8 mouse cellular contexts compared by ENCODE assay signal in the genomic region with DNA sequence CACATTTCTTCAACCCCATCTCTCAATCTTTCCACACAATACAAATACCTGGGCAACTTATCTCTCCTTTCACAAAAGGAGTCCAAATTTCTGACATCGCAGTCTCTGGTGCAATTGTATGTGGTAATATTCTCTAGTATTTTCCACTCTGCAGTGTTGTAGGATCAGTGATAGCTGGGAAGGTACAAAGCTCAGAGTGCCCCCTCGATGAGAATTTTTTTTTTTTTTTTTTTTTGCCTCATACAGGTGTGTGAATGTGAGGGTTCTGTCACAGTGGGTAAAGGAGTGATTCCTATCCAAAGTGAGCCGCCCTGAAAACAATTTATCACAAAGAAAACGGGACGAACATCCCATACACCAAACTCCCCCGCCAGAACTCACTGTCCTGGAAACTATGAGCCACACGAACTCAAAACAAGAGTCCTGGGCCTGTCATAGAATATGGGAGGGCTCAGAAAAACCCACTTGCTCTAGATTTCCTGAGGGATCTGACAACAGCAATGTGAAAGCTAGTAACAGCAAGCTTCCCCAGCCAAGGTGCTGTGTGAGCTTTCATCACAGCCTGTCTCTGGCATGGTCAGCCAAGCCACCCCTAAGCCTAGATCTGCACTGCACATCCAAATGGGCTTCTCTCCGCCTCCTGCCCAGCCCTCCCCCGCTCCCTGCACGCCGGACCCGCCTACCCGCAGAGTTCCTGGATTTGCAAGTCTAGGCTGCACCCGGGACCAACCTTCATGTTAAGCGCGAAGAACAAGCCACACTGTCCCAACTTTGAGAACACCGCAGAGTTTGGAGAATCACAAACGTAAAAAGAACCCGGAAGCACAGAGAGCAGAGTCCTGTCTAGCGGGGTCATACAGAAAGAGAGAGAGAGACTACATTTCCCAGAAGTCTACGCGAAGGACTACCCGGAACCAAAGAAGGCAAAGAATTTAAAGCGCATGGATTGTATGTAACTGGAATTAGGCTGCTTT. TPM values are rescaled to one million over a fixed set of nuclear protein-coding genes. Genes with fewer than 3 reads are reported as not detected.
DNase-seq lines count a peak whose midpoint lies in the region; ATAC-seq lines count a peak whose summit lies in the region.

A gene (minus strand): TSS at position 896 of the 974 bp plus-strand sequence.

- peak within 1 kb of the TSS; percentile 82 for H3K4me3 ChIP-seq in brown adipose tissue, adult 24 weeks (ENCODE audit: insufficient read depth, low read depth, low read length)
- peak within 1 kb of the TSS; percentile 81 for H3K4me3 ChIP-seq in heart, embryonic 13.5 days
- H3K4me3 ChIP-seq in liver, embryonic 11.5 days (ENCODE audit: low read depth, low read length), result peak within 1 kb of the TSS; percentile 69

- 7% methylated on average over 24 of the region's 24 CpGs for WGBS in heart, embryonic 13.5 days
- WGBS in liver, embryonic 11.5 days, result 7% methylated on average over 24 of the region's 24 CpGs

- DNase-seq in fat pad, adult 2 months (ENCODE audit: extremely low read depth, low read depth, low spot score), result peak; percentile 11
- DNase-seq in kidney, postnatal 10 days, result peak; percentile 80
- DNase-seq in liver, embryonic 11.5 days (ENCODE audit: low spot score), result peak; percentile 81
- peak; percentile 77 for DNase-seq in naive thymus-derived CD4-positive, alpha-beta T cell, adult 2 months (ENCODE audit: low read depth)
- peak; percentile 76 for DNase-seq in splenic B cell, adult 2 months (ENCODE audit: low read depth, low spot score)

- peak within 1 kb of the TSS; percentile 84 for H3K9ac ChIP-seq in heart, embryonic 13.5 days
- H3K9ac ChIP-seq in liver, embryonic 11.5 days (ENCODE audit: low read depth, low read length), result peak within 1 kb of the TSS; percentile 74

- peaks cover 18% of the 10 kb centered on the region for H3K36me3 ChIP-seq in heart, embryonic 13.5 days
- no peaks in the 10 kb centered on the region for H3K36me3 ChIP-seq in liver, embryonic 11.5 days (ENCODE audit: control insufficient read depth, insufficient read depth, low read length)
- 0 out of 2 replicates have a peak, but pooled peaks cover 4% of the 10 kb centered on the region for H3K36me3 ChIP-seq in splenic B cell, adult 2 months (ENCODE audit: control insufficient read depth, insufficient read depth, low read length, poor library complexity, severe bottlenecking)

- H3K9me3 ChIP-seq in heart, embryonic 13.5 days, result 0 out of 2 replicates have a peak, but pooled peaks cover 3% of the 10 kb centered on the region
- H3K9me3 ChIP-seq in liver, embryonic 11.5 days (ENCODE audit: control insufficient read depth, low read length), result no peaks in the 10 kb centered on the region

- no peaks in the 10 kb centered on the region for H3K27me3 ChIP-seq in heart, embryonic 13.5 days (replicated peaks)
- H3K27me3 ChIP-seq in liver, embryonic 11.5 days (replicated peaks; ENCODE audit: control insufficient read depth, insufficient read depth, low read length), result no peaks in the 10 kb centered on the region
- H3K27me3 ChIP-seq in splenic B cell, adult 2 months (ENCODE audit: control insufficient read depth, insufficient read depth, low read length, poor library complexity, severe bottlenecking), result no peaks in the 10 kb centered on the region

- peak within 1 kb of the TSS; percentile 74 for H3K27ac ChIP-seq in brown adipose tissue, adult 24 weeks (replicated peaks; ENCODE audit: low read depth, low read length)
- peak within 1 kb of the TSS; percentile 85 for H3K27ac ChIP-seq in heart, embryonic 13.5 days (replicated peaks)
- H3K27ac ChIP-seq in liver, embryonic 11.5 days (ENCODE audit: low read depth, low read length), result peak within 1 kb of the TSS; percentile 60; the same call in 1 of the 2 replicates

- no peaks in the 10 kb centered on the region for H3K4me1 ChIP-seq in brown adipose tissue, adult 24 weeks (ENCODE audit: control insufficient read depth, insufficient read depth, insufficient read length, low read length)
- H3K4me1 ChIP-seq in heart, embryonic 13.5 days, result peaks cover 8% of the 10 kb centered on the region
- H3K4me1 ChIP-seq in liver, embryonic 11.5 days (replicated peaks; ENCODE audit: control insufficient read depth, insufficient read depth, low read length), result no peaks in the 10 kb centered on the region

- peak within 1 kb of the TSS; percentile 75 for H3K4me2 ChIP-seq in heart, embryonic 13.5 days
- peak within 1 kb of the TSS; percentile 70 for H3K4me2 ChIP-seq in liver, embryonic 11.5 days

- peak; percentile 99 for ATAC-seq in CD4-positive, CD25-positive, alpha-beta regulatory T cell, adult 4 months
- peak; percentile 71 for ATAC-seq in heart, embryonic 13.5 days (ENCODE audit: extremely low read depth, insufficient number of reproducible peaks, low FRiP score, low TSS enrichment)
- peak; percentile 92 for ATAC-seq in liver, embryonic 11.5 days (replicated peaks; ENCODE audit: low FRiP score)

RNA-seq across cellular contexts. Expression of the gene that starts here (rescaled TPM):
- 10 to 100 TPM; 14.1 to 16.6 TPM for polyA plus RNA-seq in CD4-positive, CD25-positive, alpha-beta regulatory T cell, adult 4 months (2017; shearing (Covaris generic))
- polyA plus RNA-seq in brown adipose tissue, adult 24 weeks (2012; ENCODE audit: insufficient read depth, insufficient read length, missing spikeins), result 1.8 and 2.0 TPM in 2 replicates
- polyA plus RNA-seq in heart, embryonic 13.5 days (2015; fragmentation: Nextera tagmentation; extraction: Ambion mirVana), result 2.4 and 3.2 TPM in 2 replicates
- 3.2 and 3.3 TPM in 2 replicates for polyA plus RNA-seq in liver, embryonic 11.5 days (2014; fragmentation: Nextera tagmentation; extraction: Ambion mirVana)

Comparison
In these comparisons a context has a peak if more than half of its experiments do, and no peak if none do; other contexts are left out.
1. Peak in every context shown above with its lines: DNase-seq, ATAC-seq, H3K4me3 ChIP-seq and H3K27ac ChIP-seq.
2. DNase-seq: peak in every context shown above with its lines; median percentile 81 in liver, embryonic 11.5 days; 80 in kidney, postnatal 10 days; 77 in naive thymus-derived CD4-positive, alpha-beta T cell, adult 2 months; 76 in splenic B cell, adult 2 months; 11 in fat pad, adult 2 months.